Mouse (Mus musculus): ENCODE results near the gene Dnajb3. TPM values are rescaled to one million over a fixed set of nuclear protein-coding genes. Genes with fewer than 3 reads are reported as not detected.

Dnajb3 gene
- total RNA-seq, 2 experiments from 2014 or later, result 2.7 to 4.0 TPM

Other genes starting within 250 kb of the Dnajb3 start
- gene Usp40, start 197.2 kb downstream of the Dnajb3 start, total RNA-seq (2021), result 10 to 100 TPM; 18.0 to 24.6 TPM
- not detected for gene Ugt1a10, start 150.4 kb downstream of the Dnajb3 start, total RNA-seq (2021)
- not detected for gene Ugt1a9, start 135.0 kb downstream of the Dnajb3 start, total RNA-seq (2021)
- not detected for gene Ugt1a8, start 118.0 kb downstream of the Dnajb3 start, total RNA-seq (2021)
- gene Ugt1a7c, start 110.7 kb downstream of the Dnajb3 start, total RNA-seq (2021), result under 1 TPM; 0.31 to 0.57 TPM
- gene Ugt1a6b, start 102.5 kb downstream of the Dnajb3 start, total RNA-seq (2021), result under 1 TPM in 1 of 2 experiments, not detected in 1; 0.40 TPM
- gene Ugt1a6a, start 71.0 kb downstream of the Dnajb3 start, total RNA-seq (2021), result 1 to 10 TPM in 1 of 2 experiments, under 1 TPM in 1; 0.57 to 1.5 TPM
- not detected for gene Ugt1a5, start 39.8 kb downstream of the Dnajb3 start, total RNA-seq (2021)
- not detected for gene Ugt1a2, start 5.2 kb downstream of the Dnajb3 start, total RNA-seq (2021)
- not detected for gene Ugt1a1, start 6.2 kb upstream of the Dnajb3 start, total RNA-seq (2021)
- under 1 TPM in 1 of 2 experiments, not detected in 1; 0.21 TPM for gene Mroh2a, start 21.2 kb upstream of the Dnajb3 start, total RNA-seq (2021)
- 10 to 100 TPM; 26.9 to 33.9 TPM for gene Hjurp, start 71.9 kb upstream of the Dnajb3 start, total RNA-seq (2021)
- under 1 TPM; 0.12 TPM for gene Trpm8, start 71.9 kb upstream of the Dnajb3 start, total RNA-seq (2021)
- gene Spp2, start 201.2 kb upstream of the Dnajb3 start, total RNA-seq (2021), result under 1 TPM in 1 of 2 experiments, not detected in 1; 0.42 TPM